Mouse (Mus musculus): ENCODE results near the gene Ucp2. TPM values are rescaled to one million over a fixed set of nuclear protein-coding genes. Genes with fewer than 3 reads are reported as not detected.

The Ucp2 gene
- total RNA-seq, 2 experiments from 2014 or later, result 77.1 to 78.9 TPM

- intact Hi-C loops (cut with DNase I), result loop anchor here (5.0 kb wide), 1 partner anchor 45 kb away; no protein-coding TSS in a partner anchor
- peak; percentile 88 to 94 for DNase-seq (ENCODE audit: low spot score in 2 of 2)
These were observed 43.8 kb downstream of the Ucp2 start, which contains the start of gene Coa4 for GRCm38 (mm10) chr7:100536804-100537518. TSS of gene Coa4 (plus strand) at chr7:100537071.

- no peak for DNase-seq (ENCODE audit: low spot score in 2 of 2)
- intact Hi-C loops (cut with DNase I), result loop anchor here (5.0 kb wide), 1 partner anchor 45 kb away; no protein-coding TSS in a partner anchor
These were observed 44.4 kb downstream of the Ucp2 start for GRCm38 (mm10) chr7:100537519-100537902.

- DNase-seq (ENCODE audit: low spot score in 2 of 2), result no peak
- intact Hi-C loops (cut with DNase I), result loop anchor here (5.0 kb wide), 1 partner anchor 43 kb away; no protein-coding TSS in a partner anchor
These were observed 46.4 kb downstream of the Ucp2 start for GRCm38 (mm10) chr7:100539516-100539915.

DNA sequence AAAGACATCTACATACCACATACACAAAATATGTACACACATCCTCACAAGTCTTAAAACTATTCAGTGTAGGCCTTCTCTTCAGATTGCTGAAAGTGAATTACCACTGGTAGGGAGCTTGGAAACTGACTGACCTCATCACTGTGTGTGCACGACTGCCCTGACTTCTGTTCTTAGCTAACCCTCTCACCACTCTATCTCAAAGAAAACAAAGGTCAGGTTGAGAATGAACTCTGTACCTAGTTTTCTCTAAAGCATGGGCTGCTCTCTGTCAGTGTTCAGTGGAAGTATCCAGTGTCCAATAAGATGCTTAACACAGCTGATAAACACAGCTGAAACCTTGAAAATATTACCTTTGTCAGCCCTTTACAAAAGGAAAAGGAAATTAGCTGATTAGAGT is 51.3 kb downstream of the Ucp2 start:
- no peak for DNase-seq (ENCODE audit: low spot score in 2 of 2)
- intact Hi-C loops (cut with DNase I), result no loop called here

DNA sequence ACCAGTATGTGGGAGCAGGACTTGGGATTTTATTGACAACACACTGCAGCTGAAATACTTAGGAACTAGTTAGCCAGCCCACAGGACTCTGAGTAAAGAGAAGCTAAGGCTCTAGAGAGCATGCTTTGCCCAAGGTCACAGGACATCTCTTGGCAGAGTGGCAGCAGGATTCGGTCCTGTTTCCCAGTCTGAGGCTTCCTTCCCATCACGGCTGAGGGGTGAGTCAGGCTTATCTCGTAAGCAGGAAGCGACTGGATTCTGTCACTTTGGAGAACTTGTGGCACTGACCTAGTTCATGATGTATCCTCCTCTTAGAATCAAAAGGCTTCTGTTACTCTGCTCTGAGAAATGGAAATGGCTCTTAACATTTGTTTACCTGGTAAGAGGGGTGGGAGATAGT is 54.5 kb downstream of the Ucp2 start:
- DNase-seq (ENCODE audit: low spot score in 2 of 2), result no peak
- intact Hi-C loops (cut with DNase I), result no loop called here

GRCm38 (mm10) chr7:100549796-100550195 is 56.7 kb downstream of the Ucp2 start:
- DNase-seq (ENCODE audit: low spot score in 2 of 2), result no peak
- intact Hi-C loops (cut with DNase I), result no loop called here

GRCm38 (mm10) chr7:100550338-100551007 is 57.3 kb downstream of the Ucp2 start:
- intact Hi-C loops (cut with DNase I), result no loop called here
- peak; percentile 59 to 80 for DNase-seq (ENCODE audit: low spot score in 2 of 2)

Other genes with a start within 250 kb of the Ucp2 start
- gene P4ha3, start 207.8 kb upstream of the Ucp2 start, total RNA-seq (2021), result 1 to 10 TPM; 6.0 TPM
- gene C2cd3, start 121.1 kb upstream of the Ucp2 start, total RNA-seq (2021), result 10 to 100 TPM; 20.4 to 21.5 TPM
- 100 to 1,000 TPM; 202 to 218 TPM for gene Ppme1, start 121.0 kb upstream of the Ucp2 start, total RNA-seq (2021)
- 1 to 10 TPM; 2.4 to 2.5 TPM for gene Ucp3, start 20.3 kb upstream of the Ucp2 start, total RNA-seq (2021)
- under 1 TPM; 0.25 to 0.60 TPM for gene Dnajb13, start 21.6 kb downstream of the Ucp2 start, total RNA-seq (2021)
- 10 to 100 TPM; 10.2 to 11.2 TPM for gene Coa4, start 43.7 kb downstream of the Ucp2 start, total RNA-seq (2021)
- 100 to 1,000 TPM; 394 to 433 TPM for gene Rab6a, start 114.1 kb downstream of the Ucp2 start, total RNA-seq (2021)
- 10 to 100 TPM; 64.9 to 66.2 TPM for gene Mrpl48, start 115.0 kb downstream of the Ucp2 start, total RNA-seq (2021)
- gene Plekhb1, start 169.1 kb downstream of the Ucp2 start, total RNA-seq (2021), result 100 to 1,000 TPM; 111 to 128 TPM
- gene Fam168a, start 213.3 kb downstream of the Ucp2 start, total RNA-seq (2021), result 100 to 1,000 TPM; 229 to 230 TPM

Data from left cerebral cortex, postnatal 25 days (tissue).